Mouse (Mus musculus): ENCODE measurements around the gene Lamtor2. TPM values are rescaled to one million over a fixed set of nuclear protein-coding genes. Genes with fewer than 3 reads are reported as not detected.

Lamtor2 gene
- polyA plus RNA-seq, 1 experiment from 2014 or later = 179 TPM

DNA sequence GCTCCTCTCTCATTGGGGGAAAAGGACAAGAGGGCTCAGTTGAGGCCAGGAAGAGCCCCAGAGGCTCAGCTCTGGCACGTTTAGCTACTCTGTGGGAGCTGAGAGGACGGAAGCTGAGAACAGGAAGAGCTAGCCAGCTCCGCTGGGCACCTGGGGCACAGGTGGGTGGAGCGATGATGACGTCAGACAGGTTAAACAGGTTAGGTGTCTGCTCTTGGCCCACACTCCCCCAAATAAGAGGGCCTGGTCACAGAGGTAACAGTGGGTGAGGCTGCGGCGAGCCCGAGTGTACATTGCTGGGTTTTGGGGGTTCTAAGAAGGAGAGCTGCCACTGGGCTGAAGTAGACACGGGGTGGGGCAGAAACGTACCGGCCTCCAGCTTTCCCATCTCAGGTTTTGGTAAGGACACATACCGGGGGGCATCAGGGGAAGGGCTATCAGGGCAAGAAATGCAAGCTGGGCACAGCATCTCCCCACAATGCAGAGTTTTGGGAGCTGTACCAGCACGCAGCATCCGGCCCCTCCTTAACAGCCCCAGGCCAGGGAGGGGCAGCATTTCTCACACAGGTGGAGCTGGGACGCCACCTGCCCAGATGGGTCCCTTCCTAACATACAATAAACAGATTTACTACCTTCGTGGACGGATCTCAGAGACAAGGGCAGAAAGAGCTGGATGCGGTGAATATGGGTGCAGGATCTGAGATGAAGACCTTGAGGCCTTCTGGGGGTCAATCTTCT, 4.5 kb downstream of the Lamtor2 start, which contains the start of gene Rab25:
Gene Rab25, minus strand, starts transcription at position 121 of the 738 bp plus-strand sequence.
- Histone ChIP-seq H3K9me3 (no peaks in the 10 kb centered on the region), H3K27me3 (no peaks in the 10 kb centered on the region), H3K4me2 (no peak within 1 kb of the TSS), H3K9ac (no peak within 1 kb of the TSS), H3K36me3 (no peaks in the 10 kb centered on the region), H3K27ac (no peak within 1 kb of the TSS), H3K4me3 (no peak within 1 kb of the TSS), H3K4me1 (replicated peaks) (peaks cover 18% of the 10 kb centered on the region)
- 55% methylated on average over 18 of the region's 18 CpGs for WGBS
- ATAC-seq (ENCODE audit: low FRiP score) = no peak

DNA sequence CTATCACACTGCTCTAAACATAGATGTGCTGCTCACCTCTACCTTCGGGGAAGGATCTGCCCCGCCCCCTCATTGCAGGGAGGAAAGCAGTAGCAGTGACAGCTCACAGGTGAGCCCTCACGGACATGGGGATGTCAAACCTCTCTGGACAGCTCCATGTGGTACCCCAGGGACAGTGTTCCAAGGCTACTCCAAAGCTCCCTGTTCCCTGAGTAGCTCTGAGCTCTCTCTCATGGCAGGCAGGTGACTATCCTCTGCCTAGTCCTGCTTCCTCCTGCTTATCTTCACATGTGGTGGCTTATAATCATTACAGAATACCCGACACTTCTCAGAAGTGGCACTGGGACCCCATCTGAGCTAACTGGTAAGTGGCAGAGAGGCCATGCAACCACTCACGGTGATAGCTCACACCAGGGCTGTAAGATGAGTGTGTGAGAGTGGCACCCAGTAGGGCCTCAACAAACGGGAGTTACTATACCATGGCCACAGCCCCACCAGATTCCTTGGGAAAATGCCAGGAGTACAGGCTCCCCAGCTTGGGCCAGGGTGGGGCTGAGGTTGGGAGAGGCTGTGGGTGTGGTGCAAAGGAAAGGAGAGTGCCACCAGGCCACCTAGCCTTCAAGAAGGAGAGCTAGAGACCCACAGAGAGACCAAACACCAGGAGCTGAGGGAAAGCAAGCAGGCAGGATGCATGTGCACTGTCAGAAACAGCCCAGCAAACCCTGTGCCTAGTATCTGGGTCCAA, 6.0 kb downstream of the Lamtor2 start:
- no peak overlapping the region for H3K9ac ChIP-seq
- H3K36me3 ChIP-seq = no peaks in the 10 kb centered on the region
- H3K4me3 ChIP-seq = no peak overlapping the region
- ATAC-seq (ENCODE audit: low FRiP score) = no peak
- WGBS = 84% methylated on average over 6 of the region's 6 CpGs
- H3K4me1 ChIP-seq (replicated peaks) = peaks cover 19% of the 10 kb centered on the region
- no peaks in the 10 kb centered on the region for H3K9me3 ChIP-seq
- H3K4me2 ChIP-seq = no peak overlapping the region
- no peak overlapping the region for H3K27ac ChIP-seq
- no peaks in the 10 kb centered on the region for H3K27me3 ChIP-seq

DNA sequence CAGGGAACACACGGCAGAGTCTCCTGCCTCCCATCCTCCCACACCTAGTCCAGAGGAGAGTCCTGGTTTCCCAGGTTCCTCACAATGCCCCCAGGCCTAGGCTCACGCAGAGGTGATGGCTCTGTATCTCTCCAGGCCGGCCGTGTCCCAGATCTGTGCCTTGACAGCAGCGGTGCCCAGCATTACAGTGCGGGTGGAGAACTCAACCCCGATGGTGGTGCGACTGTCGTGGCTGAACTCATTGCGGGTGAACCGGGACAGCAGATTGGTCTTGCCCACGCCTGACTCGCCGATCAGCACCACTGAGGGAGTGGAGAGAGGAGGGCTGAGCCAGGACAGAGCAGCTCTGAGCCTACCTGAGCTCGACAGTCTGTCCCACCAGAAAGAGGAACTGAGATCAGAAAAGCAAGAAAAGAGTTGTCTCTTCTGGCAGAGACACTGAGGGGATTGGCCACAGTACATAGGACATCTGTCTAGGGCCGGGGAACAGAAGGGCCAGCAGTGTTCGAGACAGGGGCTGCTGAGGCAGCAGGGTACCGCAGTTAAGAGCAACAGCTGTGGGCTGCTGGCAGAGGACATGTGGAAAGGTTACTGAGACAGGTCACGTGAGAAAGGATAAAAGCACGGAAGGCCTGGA, 7.8 kb downstream of the Lamtor2 start:
- Histone ChIP-seq H3K4me1 (replicated peaks) (peaks cover 26% of the 10 kb centered on the region), H3K4me3 (no peak overlapping the region), H3K36me3 (peaks cover 10% of the 10 kb centered on the region), H3K9ac (peak overlapping the region; percentile 39; the same call in 1 of the 2 replicates), H3K9me3 (no peaks in the 10 kb centered on the region), H3K4me2 (no peak overlapping the region), H3K27me3 (no peaks in the 10 kb centered on the region), H3K27ac (no peak overlapping the region)
- no peak for ATAC-seq (ENCODE audit: low FRiP score)
- WGBS = 70% methylated on average over 20 of the region's 20 CpGs

DNA sequence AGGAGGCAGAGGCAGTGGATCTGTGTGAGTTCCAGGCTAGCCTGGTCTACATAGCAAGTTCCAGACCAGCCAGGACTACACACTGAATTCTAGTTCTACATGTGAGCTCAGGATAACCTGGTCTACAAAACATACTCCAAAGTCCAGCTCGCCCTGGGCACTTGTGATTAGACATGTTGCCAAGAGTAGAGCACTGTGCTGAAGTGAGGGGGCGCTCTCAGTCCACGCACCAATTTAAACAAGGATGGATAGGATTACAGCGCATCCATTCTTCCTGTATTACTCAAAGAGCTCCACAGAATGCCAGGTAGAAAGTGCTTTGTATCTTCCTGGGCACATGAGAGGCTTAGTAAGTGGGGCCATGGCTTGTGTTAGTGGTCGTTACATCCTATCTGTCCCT, 8.4 kb downstream of the Lamtor2 start:
- 50% methylated on average over 5 of the region's 5 CpGs for WGBS
- H3K27ac ChIP-seq = no peak overlapping the region
- H3K4me2 ChIP-seq = no peak overlapping the region
- no peaks in the 10 kb centered on the region for H3K9me3 ChIP-seq
- peaks cover 30% of the 10 kb centered on the region for H3K4me1 ChIP-seq (replicated peaks)
- peak overlapping the region; percentile 39; the same call in 1 of the 2 replicates for H3K9ac ChIP-seq
- peaks cover 14% of the 10 kb centered on the region for H3K36me3 ChIP-seq
- no peak overlapping the region for H3K4me3 ChIP-seq
- H3K27me3 ChIP-seq = no peaks in the 10 kb centered on the region
- no peak for ATAC-seq (ENCODE audit: low FRiP score)

DNA sequence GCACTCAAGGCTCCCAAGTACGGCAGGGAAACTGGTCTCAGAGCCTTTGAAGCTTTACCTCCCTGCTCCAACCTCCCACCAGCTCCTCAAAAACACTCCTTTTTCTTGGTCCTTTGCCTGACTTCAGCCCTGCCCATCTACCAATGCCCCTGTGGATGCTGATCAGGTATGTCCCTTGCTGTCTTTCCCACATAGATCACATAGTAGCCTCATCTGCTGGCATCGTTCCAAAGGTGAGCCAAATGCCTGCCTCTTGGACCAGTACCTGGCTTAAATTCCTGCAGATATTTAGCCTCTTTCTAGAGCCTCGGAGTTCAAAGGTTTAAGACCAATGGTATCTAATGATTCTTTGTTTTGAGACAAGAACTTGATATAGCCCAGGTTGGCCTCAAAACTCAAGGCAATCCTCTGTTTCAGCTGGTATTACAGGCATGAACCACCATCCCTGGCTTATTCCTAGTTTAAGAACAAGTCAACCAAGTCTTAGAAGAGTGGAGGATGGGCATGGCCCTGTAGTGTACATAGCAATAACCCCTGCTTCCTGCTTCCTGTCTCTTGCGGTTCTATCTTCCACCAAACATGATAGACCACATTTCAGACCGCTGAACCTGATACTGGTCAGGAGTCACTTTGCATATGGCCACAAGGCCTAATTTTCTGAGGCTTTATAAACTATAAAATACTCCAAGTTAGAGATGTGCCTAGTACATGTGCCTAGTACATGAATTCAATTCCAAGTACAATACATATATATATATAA, 9.0 kb downstream of the Lamtor2 start:
- Histone ChIP-seq H3K9me3 (no peaks in the 10 kb centered on the region), H3K4me2 (no peak overlapping the region), H3K27ac (peak overlapping the region; percentile 40; the same call in 1 of the 2 replicates), H3K9ac (no peak overlapping the region), H3K4me3 (no peak overlapping the region), H3K4me1 (replicated peaks) (peaks cover 34% of the 10 kb centered on the region), H3K36me3 (peaks cover 17% of the 10 kb centered on the region), H3K27me3 (no peaks in the 10 kb centered on the region)
- ATAC-seq (ENCODE audit: low FRiP score) = no peak
- 71% methylated on average over 5 of the region's 5 CpGs for WGBS

DNA sequence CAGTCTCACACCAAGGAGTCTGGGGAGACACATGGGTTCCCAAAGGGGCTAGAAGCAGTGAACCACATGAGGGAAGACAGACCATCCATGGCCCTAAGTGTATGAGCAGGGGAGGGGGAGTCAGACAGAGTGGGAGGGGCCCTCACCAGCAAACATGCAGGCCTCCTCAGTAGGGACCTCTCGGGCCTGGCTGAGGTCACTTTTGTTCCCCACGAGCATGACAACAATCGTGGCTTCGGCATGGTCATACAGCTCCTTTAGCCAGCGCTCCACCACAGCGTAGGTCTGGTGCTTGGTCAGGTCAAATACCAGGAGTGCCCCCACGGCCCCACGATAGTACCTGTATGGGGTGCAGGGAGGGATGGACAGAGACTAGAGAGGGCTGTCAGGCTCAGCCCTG, 9.7 kb downstream of the Lamtor2 start:
- no peak for ATAC-seq (ENCODE audit: low FRiP score)
- no peaks in the 10 kb centered on the region for H3K27me3 ChIP-seq
- WGBS = 79% methylated on average over 8 of the region's 8 CpGs
- no peaks in the 10 kb centered on the region for H3K9me3 ChIP-seq
- peaks cover 40% of the 10 kb centered on the region for H3K4me1 ChIP-seq (replicated peaks)
- peaks cover 23% of the 10 kb centered on the region for H3K36me3 ChIP-seq
- H3K9ac ChIP-seq = no peak overlapping the region; the same call in 1 of the 2 replicates
- peak overlapping the region; percentile 40 for H3K27ac ChIP-seq
- no peak overlapping the region for H3K4me3 ChIP-seq
- H3K4me2 ChIP-seq = no peak overlapping the region

DNA sequence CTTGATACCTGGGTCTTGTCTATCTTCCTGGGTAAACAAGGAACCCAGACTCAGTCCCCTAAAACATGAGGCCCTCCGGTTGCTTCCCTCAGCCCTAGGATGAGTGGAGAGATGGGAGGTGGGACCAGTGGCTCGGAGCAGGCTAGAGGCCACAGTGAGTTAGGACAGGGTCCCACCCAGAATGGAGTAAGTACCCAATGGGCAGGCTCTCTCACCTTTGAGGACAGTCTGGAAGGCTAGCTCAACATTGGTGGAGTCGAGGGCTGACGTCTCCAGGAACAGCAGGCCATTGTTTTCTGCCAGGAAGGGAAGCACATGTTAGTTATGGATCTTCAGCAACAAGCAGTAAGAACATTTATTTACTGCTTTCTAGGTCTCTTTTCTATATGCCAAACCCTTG, 10.4 kb downstream of the Lamtor2 start:
- Histone ChIP-seq H3K27ac (peak overlapping the region; percentile 55; the same call in 1 of the 2 replicates), H3K4me1 (replicated peaks) (peaks cover 47% of the 10 kb centered on the region), H3K9ac (no peak overlapping the region), H3K4me3 (no peak overlapping the region), H3K9me3 (no peaks in the 10 kb centered on the region), H3K4me2 (no peak overlapping the region), H3K27me3 (no peaks in the 10 kb centered on the region), H3K36me3 (peaks cover 30% of the 10 kb centered on the region)
- no peak for ATAC-seq (ENCODE audit: low FRiP score)
- 68% methylated on average over 4 of the region's 4 CpGs for WGBS

DNA sequence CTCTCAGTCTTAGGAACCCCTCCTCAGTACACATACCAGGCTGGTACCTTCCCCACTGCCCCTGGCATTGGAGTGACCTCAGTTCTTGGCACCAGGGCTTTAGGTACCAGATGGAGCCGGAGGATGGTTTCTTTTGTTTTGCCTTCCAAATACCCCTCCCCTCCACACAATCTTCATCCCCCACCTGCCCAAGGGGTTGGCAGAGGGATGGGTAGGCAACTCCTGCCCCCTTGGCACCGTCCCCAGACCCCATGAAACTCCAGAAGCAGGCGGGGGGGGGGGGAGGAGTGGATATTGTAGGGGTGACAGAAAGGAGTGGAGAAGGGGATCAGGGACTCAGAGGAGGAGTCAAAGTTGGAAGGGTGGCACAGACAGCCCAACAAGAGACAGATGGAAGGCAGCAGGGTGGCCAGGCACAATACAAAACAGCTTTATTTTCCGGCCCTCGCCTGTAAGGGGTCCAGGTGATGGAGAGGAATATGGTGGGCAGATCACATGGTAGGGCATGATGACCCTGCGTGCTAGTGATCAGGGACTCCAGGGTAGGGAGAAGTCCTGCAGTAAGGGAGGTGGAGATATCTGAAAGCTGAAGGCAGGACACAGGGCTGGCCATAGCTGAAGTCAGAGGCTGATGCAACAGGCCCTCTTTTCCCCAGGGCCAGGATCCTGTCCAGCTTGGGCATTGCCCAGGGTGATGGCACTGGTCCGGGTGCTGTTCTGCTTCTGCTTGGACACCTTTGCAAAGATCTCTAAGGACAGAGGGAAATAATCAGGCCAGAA, 11.1 kb downstream of the Lamtor2 start:
- no peaks in the 10 kb centered on the region for H3K9me3 ChIP-seq
- peak; percentile 46 for ATAC-seq (ENCODE audit: low FRiP score)
- peaks cover 54% of the 10 kb centered on the region for H3K4me1 ChIP-seq (replicated peaks)
- WGBS = 56% methylated on average over 6 of the region's 7 CpGs
- peak overlapping the region; percentile 66 for H3K27ac ChIP-seq
- peaks cover 37% of the 10 kb centered on the region for H3K36me3 ChIP-seq
- H3K27me3 ChIP-seq = no peaks in the 10 kb centered on the region
- no peak overlapping the region for H3K4me3 ChIP-seq
- H3K4me2 ChIP-seq = no peak overlapping the region
- no peak overlapping the region for H3K9ac ChIP-seq

DNA sequence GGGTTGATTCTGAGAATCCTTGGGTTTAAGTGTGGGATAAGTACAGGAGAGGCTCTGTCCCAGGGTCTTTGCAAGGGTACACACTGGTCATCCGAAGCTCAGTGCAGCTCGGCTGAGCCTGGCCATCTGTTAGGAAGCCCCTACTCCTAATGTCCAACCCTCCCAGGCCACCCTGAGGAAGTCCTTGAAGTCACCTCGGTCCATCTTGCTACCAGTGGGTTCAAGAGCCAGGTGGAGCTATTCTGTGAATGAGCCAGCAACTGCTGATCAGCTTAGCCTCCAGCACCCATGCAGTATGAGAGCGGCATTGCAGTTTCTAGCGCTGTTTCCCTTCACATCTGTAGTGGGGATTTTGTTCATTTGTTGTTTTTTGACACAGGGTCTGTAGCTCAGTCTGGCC, 12.8 kb downstream of the Lamtor2 start:
- Histone ChIP-seq H3K36me3 (peaks cover 53% of the 10 kb centered on the region), H3K4me1 (replicated peaks) (peaks cover 71% of the 10 kb centered on the region), H3K9me3 (no peaks in the 10 kb centered on the region), H3K9ac (peak overlapping the region; percentile 43; the same call in 1 of the 2 replicates), H3K4me3 (no peak overlapping the region), H3K4me2 (no peak overlapping the region), H3K27me3 (no peaks in the 10 kb centered on the region), H3K27ac (peak overlapping the region; percentile 58; the same call in 1 of the 2 replicates)
- no peak for ATAC-seq (ENCODE audit: low FRiP score)
- WGBS = 62% methylated on average over 5 of the region's 5 CpGs

DNA sequence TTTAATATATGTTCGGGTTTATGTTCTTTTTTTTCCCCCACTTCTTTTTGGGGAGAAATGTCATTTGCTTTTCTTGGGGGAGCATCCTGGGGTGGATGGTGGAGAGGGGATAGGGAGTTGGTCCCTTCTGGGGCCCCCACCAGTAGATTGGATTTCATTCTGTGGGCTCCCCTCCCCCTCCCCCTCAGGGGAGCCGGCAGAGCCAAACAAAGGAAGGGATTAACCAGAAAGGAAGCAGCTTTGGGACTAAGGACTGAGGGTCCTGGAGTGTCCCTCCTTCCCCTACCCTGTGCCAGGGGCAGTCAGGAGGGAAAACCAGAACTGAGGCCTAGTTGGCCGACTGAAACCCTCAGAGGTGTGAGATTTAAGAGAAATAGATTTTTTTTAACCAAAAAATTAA, 13.5 kb downstream of the Lamtor2 start:
- H3K36me3 ChIP-seq = peaks cover 57% of the 10 kb centered on the region
- no peak overlapping the region for H3K4me3 ChIP-seq
- H3K4me2 ChIP-seq = no peak overlapping the region
- 8% methylated on average over 3 of the region's 3 CpGs for WGBS
- H3K9ac ChIP-seq = peak overlapping the region; percentile 49
- no peaks in the 10 kb centered on the region for H3K9me3 ChIP-seq
- peak overlapping the region; percentile 69 for H3K27ac ChIP-seq
- H3K4me1 ChIP-seq (replicated peaks) = peaks cover 78% of the 10 kb centered on the region
- ATAC-seq (ENCODE audit: low FRiP score) = no peak
- no peaks in the 10 kb centered on the region for H3K27me3 ChIP-seq

Data from hindbrain, embryonic 13.5 days (tissue).